In genomic region chr9:57681411-57681810, GRCm38 (mm10) we compare ENCODE assay signal across 19 mouse cellular contexts. TPM values are rescaled to one million over a fixed set of nuclear protein-coding genes. Genes with fewer than 3 reads are reported as not detected.
"Had no signal": no experiment of that assay in that cellular context is flagged by ENCODE, and none has a peak within 500 bp of the region (broad histone marks: within the 10 kb centered on the region; RNA-seq: fewer than 3 reads in every experiment).

No protein-coding gene starts in this region.

- H3K27ac ChIP-seq: intestine, embryonic 15.5 days; kidney, postnatal 0 days; layer of hippocampus, adult 2 months; limb, embryonic 13.5 days; liver, embryonic 15.5 days; midbrain, embryonic 10.5 days; neural tube, embryonic 13.5 days had no signal

- H3K27me3 ChIP-seq: intestine, embryonic 15.5 days; limb, embryonic 13.5 days; liver, embryonic 15.5 days; neural tube, embryonic 13.5 days had no signal

- H3K4me2 ChIP-seq: intestine, embryonic 15.5 days; limb, embryonic 13.5 days; liver, embryonic 11.5 days; liver, embryonic 15.5 days; lung, embryonic 14.5 days; neural tube, embryonic 13.5 days had no signal

- H3K9me3 ChIP-seq: intestine, embryonic 15.5 days; limb, embryonic 13.5 days; liver, embryonic 15.5 days; midbrain, embryonic 10.5 days; neural tube, embryonic 13.5 days had no signal

- ATAC-seq: intestine, embryonic 15.5 days; midbrain, embryonic 16.5 days had no signal

- H3K4me3 ChIP-seq: intestine, embryonic 15.5 days; layer of hippocampus, adult 2 months; limb, embryonic 13.5 days; liver, embryonic 15.5 days; midbrain, embryonic 10.5 days; neural tube, embryonic 13.5 days had no signal

- H3K36me3 ChIP-seq: intestine, embryonic 15.5 days; limb, embryonic 13.5 days; liver, embryonic 15.5 days; midbrain, embryonic 10.5 days; neural tube, embryonic 13.5 days had no signal

- H3K4me1 ChIP-seq: intestine, embryonic 15.5 days; limb, embryonic 13.5 days; liver, embryonic 15.5 days; midbrain, embryonic 10.5 days; neural tube, embryonic 13.5 days had no signal

- H3K9ac ChIP-seq: intestine, embryonic 15.5 days; limb, embryonic 13.5 days; liver, embryonic 15.5 days; lung, embryonic 14.5 days; neural tube, embryonic 13.5 days had no signal

- DNase-seq: left cerebral cortex, postnatal 4 days; lung, embryonic 14.5 days; lung, postnatal 10 days; lung, postnatal 4 days; retina, postnatal 1 day; right cerebral cortex, postnatal 4 days; spleen, adult 18-20 months; thymus, adult 18-20 months; thymus, postnatal 14 days had no signal

RNA-seq across cellular contexts. Expression of gene Cyp1a2, which starts 2.1 kb away (rescaled TPM):
- polyA plus RNA-seq: intestine, embryonic 15.5 days; kidney, postnatal 0 days; limb, embryonic 13.5 days; liver, embryonic 11.5 days; lung, embryonic 14.5 days; midbrain, embryonic 10.5 days; midbrain, embryonic 16.5 days; neural tube, embryonic 13.5 days; stomach, embryonic 14.5 days had no signal

RNA-seq across cellular contexts. Expression of gene Cyp1a1, which starts 6.3 kb away (rescaled TPM):
- polyA plus RNA-seq: intestine, embryonic 15.5 days; limb, embryonic 13.5 days; lung, embryonic 14.5 days; stomach, embryonic 14.5 days had no signal
